Mouse (Mus musculus) thymus, adult 2 months (tissue): Measurements from ENCODE around the gene Krtap19-1. TPM values are rescaled to one million over a fixed set of nuclear protein-coding genes. Genes with fewer than 3 reads are reported as not detected.

Experiments
- DNase-seq: peaks from one replicate; pipeline ENCODE4 v3.0.0; 2021
- H3K27ac ChIP-seq: fragments of 200-500 bp; 2 replicates; pipeline ENCODE4 v1.5.1; 2012; ENCODE audit warnings: low read length, control low read depth; ENCODE audit not compliant: control insufficient read depth, insufficient read depth
- H3K27me3 ChIP-seq: fragments of 200-500 bp; 2 replicates; pipeline ENCODE4 v1.6.1; 2012; ENCODE audit warnings: mild to moderate bottlenecking, low read length, moderate library complexity, mixed read lengths; ENCODE audit not compliant: control insufficient read depth, insufficient read depth
- H3K36me3 ChIP-seq: fragments of 200-500 bp; 2 replicates; pipeline ENCODE4 v1.6.1; 2012; ENCODE audit warnings: mild to moderate bottlenecking, low read length, moderate library complexity; ENCODE audit not compliant: control insufficient read depth, insufficient read depth
- H3K4me1 ChIP-seq: fragments of 200-500 bp; replicated peaks from 2 replicates; pipeline ENCODE4 v1.6.1; 2012; ENCODE audit warnings: low read length; ENCODE audit not compliant: control insufficient read depth, insufficient read depth
- H3K4me3 ChIP-seq: fragments of 200-500 bp; 2 replicates; pipeline ENCODE4 v1.5.1; 2012; ENCODE audit warnings: mild to moderate bottlenecking, low read length, control low read depth, moderate library complexity; ENCODE audit not compliant: control insufficient read depth, insufficient read depth
- CTCF ChIP-seq: fragments of 200-500 bp; IDR thresholded peaks from 2 replicates; pipeline ENCODE4 v1.5.1; 2012; ENCODE audit warnings: mild to moderate bottlenecking, control low read depth, low read length, moderate library complexity, borderline replicate concordance; ENCODE audit not compliant: control insufficient read depth, poor library complexity, insufficient read depth; ENCODE audit errors: extremely low read depth
- POLR2A ChIP-seq: fragments of 200-500 bp; IDR thresholded peaks from 2 replicates; pipeline ENCODE4 v1.6.1; 2012; ENCODE audit warnings: mild to moderate bottlenecking, low read length, control low read depth, moderate library complexity; ENCODE audit not compliant: control insufficient read depth, poor library complexity, insufficient read depth; ENCODE audit errors: extremely low read depth
- WGBS: fragments of 180-500 bp; shearing (Covaris S2); methylation state at CpG from one replicate; pipeline ENCODE4 v1.1.7; 2018; 5-methylcytosine and 5-hydroxymethylcytosine counted together
- polyA plus RNA-seq: library from polyadenylated mRNA; depleted of rRNA; stranded (reverse); fragments of >200 nt; gene quantifications from 2 replicates; pipeline ENCODE4 v1.2.3, GENCODE M21; 2012; rRNA removed

The Krtap19-1 gene
- not detected in 2 replicates for polyA plus RNA-seq

- no peak for DNase-seq
- no peak within 1 kb of the TSS for H3K27ac ChIP-seq
- H3K4me1 ChIP-seq, result no peaks in the 10 kb centered on the region
- no peaks in the 10 kb centered on the region for H3K36me3 ChIP-seq
- TF ChIP-seq CTCF, result no peak
- TF ChIP-seq POLR2A, result no peak
- 86% methylated on average over 6 of the region's 6 CpGs for WGBS
- H3K4me3 ChIP-seq, result no peak within 1 kb of the TSS
- H3K27me3 ChIP-seq, result no peaks in the 10 kb centered on the region
These were observed at the start of gene Krtap19-1 for GRCm38 (mm10) chr16:88869311-88869710. Gene Krtap19-1, minus strand, starts transcription at chr16:88869411.

GRCm38 (mm10) chr16:88896357-88896756 is 27.1 kb upstream of the Krtap19-1 start, which contains the start of gene Krtap19-5:
Gene Krtap19-5, minus strand, starts transcription at chr16:88896457.
- no peak for DNase-seq
- Histone ChIP-seq H3K4me3 (no peak within 1 kb of the TSS), H3K4me1 (no peaks in the 10 kb centered on the region), H3K27me3 (no peaks in the 10 kb centered on the region), H3K27ac (no peak within 1 kb of the TSS), H3K36me3 (no peaks in the 10 kb centered on the region)
- 95% methylated on average over 6 of the region's 6 CpGs for WGBS
- no peak for TF ChIP-seq POLR2A
- no peak for TF ChIP-seq CTCF

- Histone ChIP-seq H3K4me3 (no peak overlapping the region), H3K36me3 (no peaks in the 10 kb centered on the region), H3K4me1 (no peaks in the 10 kb centered on the region), H3K27me3 (no peaks in the 10 kb centered on the region), H3K27ac (no peak overlapping the region)
- TF ChIP-seq CTCF (no peak), POLR2A (no peak)
- WGBS, result 90% methylated on average over 6 of the region's 6 CpGs
- DNase-seq, result no peak
These were observed 17.7 kb upstream of the Krtap19-1 start for GRCm38 (mm10) chr16:88886870-88887269.

GRCm38 (mm10) chr16:88884989-88885388 is 15.8 kb upstream of the Krtap19-1 start, which contains the start of gene Krtap19-4:
Gene Krtap19-4, minus strand, starts transcription at chr16:88885089.
- Histone ChIP-seq H3K4me3 (no peak within 1 kb of the TSS), H3K27me3 (no peaks in the 10 kb centered on the region), H3K36me3 (no peaks in the 10 kb centered on the region), H3K27ac (no peak within 1 kb of the TSS), H3K4me1 (no peaks in the 10 kb centered on the region)
- TF ChIP-seq CTCF (no peak), POLR2A (no peak)
- DNase-seq, result no peak
- WGBS, result 93% methylated on average over 5 of the region's 5 CpGs

- no peaks in the 10 kb centered on the region for H3K36me3 ChIP-seq
- DNase-seq, result no peak
- TF ChIP-seq CTCF (no peak), POLR2A (no peak)
- H3K4me1 ChIP-seq, result no peaks in the 10 kb centered on the region
- no peaks in the 10 kb centered on the region for H3K27me3 ChIP-seq
- no peak within 1 kb of the TSS for H3K27ac ChIP-seq
- no peak within 1 kb of the TSS for H3K4me3 ChIP-seq
- 94% methylated on average over 2 of the region's 2 CpGs for WGBS
These were observed 8.7 kb upstream of the Krtap19-1 start, which contains the start of gene Krtap19-3 for GRCm38 (mm10) chr16:88877938-88878337. Gene Krtap19-3, minus strand, starts transcription at chr16:88878038.

- DNase-seq, result no peak
- Histone ChIP-seq H3K27me3 (no peaks in the 10 kb centered on the region), H3K36me3 (no peaks in the 10 kb centered on the region), H3K27ac (no peak within 1 kb of the TSS), H3K4me3 (no peak within 1 kb of the TSS), H3K4me1 (no peaks in the 10 kb centered on the region)
- WGBS, result 94% methylated on average over 3 of the region's 3 CpGs
- TF ChIP-seq POLR2A (no peak), CTCF (no peak)
These were observed 5.0 kb upstream of the Krtap19-1 start, which contains the start of gene Krtap19-2 for GRCm38 (mm10) chr16:88874169-88874568. Gene Krtap19-2, minus strand, starts transcription at chr16:88874269.
